Mouse (Mus musculus): ENCODE data around the gene Nol11.

DNA sequence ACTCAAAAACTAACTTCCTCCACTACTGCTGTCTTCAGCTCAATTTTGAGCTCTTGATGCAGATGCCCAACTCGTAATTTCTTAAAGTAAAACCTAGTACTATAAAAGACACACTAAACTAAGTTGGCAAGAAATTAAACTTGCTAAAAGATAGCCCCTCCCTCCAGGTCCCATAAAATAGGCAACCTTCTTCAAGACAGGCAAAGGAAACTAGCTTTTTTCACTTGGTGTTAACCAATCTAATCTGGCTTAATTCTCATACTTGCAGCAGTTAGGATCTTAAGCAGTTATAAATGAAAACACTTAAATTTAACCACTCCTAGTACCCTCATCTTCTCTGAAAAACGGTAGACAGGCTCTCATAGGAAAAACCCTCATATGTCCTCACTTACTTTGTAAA is 59.5 kb downstream of the Nol11 start:
- no peak for TF ChIP-seq CTCF (IDR thresholded peaks at IDR 0.05)
- TF ChIP-seq EP300 (IDR thresholded peaks at IDR 0.05) = no peak
